Mouse (Mus musculus): ENCODE results near the gene Zfp385a. TPM values are rescaled to one million over a fixed set of nuclear protein-coding genes. Genes with fewer than 3 reads are reported as not detected.

Zfp385a gene
- polyA plus RNA-seq, 1 experiment, result 84.7 TPM

DNA sequence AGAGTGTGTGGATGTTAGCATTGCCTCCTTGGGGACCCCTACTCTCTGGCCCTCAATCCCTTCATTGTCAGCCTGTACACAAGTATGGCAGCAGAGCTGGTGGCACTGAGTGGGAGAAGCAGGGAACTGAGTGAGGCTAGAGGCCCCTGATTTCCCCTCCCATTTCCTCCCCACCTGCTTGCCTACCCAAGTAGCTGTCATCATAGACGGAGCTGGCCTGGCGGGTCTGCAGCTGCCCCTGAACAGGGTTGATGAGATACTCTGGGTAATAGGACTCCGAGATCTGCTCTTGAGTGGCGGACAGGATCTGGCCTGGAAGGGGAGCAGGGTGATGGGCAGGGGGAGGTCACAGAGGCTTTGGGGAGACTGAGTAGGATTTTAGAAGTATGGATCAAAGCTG, 16.2 kb upstream of the Zfp385a start:
- H3K27me3 ChIP-seq (ENCODE audit: control insufficient read depth, insufficient read depth, low read length), result no peaks in the 10 kb centered on the region
- TF ChIP-seq POLR2A (IDR thresholded peaks at IDR 0.05; ENCODE audit: control insufficient read depth, low read depth, low read length) (no peak), CTCF (IDR thresholded peaks at IDR 0.05; ENCODE audit: control insufficient read depth, insufficient read depth, insufficient replicate concordance, low read depth, low read length) (no peak)
- no peak overlapping the region for H3K27ac ChIP-seq (ENCODE audit: control insufficient read depth, insufficient read depth, low read depth, low read length)
- no peak overlapping the region for H3K4me3 ChIP-seq (ENCODE audit: control insufficient read depth, low read depth, low read length)
- no peaks in the 10 kb centered on the region for H3K36me3 ChIP-seq (ENCODE audit: control insufficient read depth, insufficient read depth, low read length)
- peaks cover 2% of the 10 kb centered on the region; the same call in 1 of the 2 replicates for H3K4me1 ChIP-seq (ENCODE audit: control insufficient read depth, insufficient read depth, low read length)

DNA sequence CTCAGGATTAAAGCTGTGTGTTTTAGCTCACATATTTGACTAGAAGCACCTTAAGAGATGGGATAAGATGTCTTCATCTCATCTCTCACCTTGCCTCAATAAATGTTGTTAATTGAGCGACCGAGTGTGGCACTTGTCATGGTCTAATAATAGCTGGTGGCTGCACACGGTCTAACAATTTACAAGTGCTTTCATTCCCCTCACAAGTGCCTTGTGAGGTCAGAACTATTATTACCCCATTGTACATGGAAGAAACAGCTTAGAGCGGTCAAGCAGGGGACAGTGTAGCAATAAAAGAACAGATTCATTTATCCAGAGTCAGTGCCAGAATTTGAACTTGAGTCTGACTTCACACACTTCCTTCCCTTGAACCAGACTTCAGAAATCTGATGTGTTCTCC, 15.5 kb upstream of the Zfp385a start:
- Histone ChIP-seq H3K36me3 (ENCODE audit: control insufficient read depth, insufficient read depth, low read length) (no peaks in the 10 kb centered on the region), H3K27ac (ENCODE audit: control insufficient read depth, insufficient read depth, low read depth, low read length) (no peak overlapping the region), H3K27me3 (ENCODE audit: control insufficient read depth, insufficient read depth, low read length) (no peaks in the 10 kb centered on the region), H3K4me1 (ENCODE audit: control insufficient read depth, insufficient read depth, low read length) (peaks cover 2% of the 10 kb centered on the region; the same call in 1 of the 2 replicates), H3K4me3 (ENCODE audit: control insufficient read depth, low read depth, low read length) (no peak overlapping the region)
- TF ChIP-seq CTCF (IDR thresholded peaks at IDR 0.05; ENCODE audit: control insufficient read depth, insufficient read depth, insufficient replicate concordance, low read depth, low read length) (no peak), POLR2A (IDR thresholded peaks at IDR 0.05; ENCODE audit: control insufficient read depth, low read depth, low read length) (no peak)

GRCm38 (mm10) chr15:103354690-103355089, 14.8 kb upstream of the Zfp385a start:
- TF ChIP-seq CTCF (IDR thresholded peaks at IDR 0.05; ENCODE audit: control insufficient read depth, insufficient read depth, insufficient replicate concordance, low read depth, low read length) (no peak), POLR2A (IDR thresholded peaks at IDR 0.05; ENCODE audit: control insufficient read depth, low read depth, low read length) (no peak)
- H3K36me3 ChIP-seq (ENCODE audit: control insufficient read depth, insufficient read depth, low read length), result no peaks in the 10 kb centered on the region

GRCm38 (mm10) chr15:103353511-103354256, 13.8 kb upstream of the Zfp385a start:
- no peaks in the 10 kb centered on the region for H3K4me1 ChIP-seq (ENCODE audit: control insufficient read depth, insufficient read depth, low read length)
- no peak overlapping the region for H3K27ac ChIP-seq (ENCODE audit: control insufficient read depth, insufficient read depth, low read depth, low read length)
- H3K36me3 ChIP-seq (ENCODE audit: control insufficient read depth, insufficient read depth, low read length), result no peaks in the 10 kb centered on the region
- H3K4me3 ChIP-seq (ENCODE audit: control insufficient read depth, low read depth, low read length), result no peak overlapping the region
- TF ChIP-seq POLR2A (IDR thresholded peaks at IDR 0.05; ENCODE audit: control insufficient read depth, low read depth, low read length) (no peak), CTCF (IDR thresholded peaks at IDR 0.05; ENCODE audit: control insufficient read depth, insufficient read depth, insufficient replicate concordance, low read depth, low read length) (no peak)
- no peaks in the 10 kb centered on the region for H3K27me3 ChIP-seq (ENCODE audit: control insufficient read depth, insufficient read depth, low read length)

More at GRCm38 (mm10) chr15:103354690-103355089, 14.8 kb upstream of the Zfp385a start:
- H3K4me1 ChIP-seq (ENCODE audit: control insufficient read depth, insufficient read depth, low read length), result peaks cover 2% of the 10 kb centered on the region; the same call in 1 of the 2 replicates
- no peak overlapping the region for H3K27ac ChIP-seq (ENCODE audit: control insufficient read depth, insufficient read depth, low read depth, low read length)
- no peak overlapping the region for H3K4me3 ChIP-seq (ENCODE audit: control insufficient read depth, low read depth, low read length)
- H3K27me3 ChIP-seq (ENCODE audit: control insufficient read depth, insufficient read depth, low read length), result no peaks in the 10 kb centered on the region

DNA sequence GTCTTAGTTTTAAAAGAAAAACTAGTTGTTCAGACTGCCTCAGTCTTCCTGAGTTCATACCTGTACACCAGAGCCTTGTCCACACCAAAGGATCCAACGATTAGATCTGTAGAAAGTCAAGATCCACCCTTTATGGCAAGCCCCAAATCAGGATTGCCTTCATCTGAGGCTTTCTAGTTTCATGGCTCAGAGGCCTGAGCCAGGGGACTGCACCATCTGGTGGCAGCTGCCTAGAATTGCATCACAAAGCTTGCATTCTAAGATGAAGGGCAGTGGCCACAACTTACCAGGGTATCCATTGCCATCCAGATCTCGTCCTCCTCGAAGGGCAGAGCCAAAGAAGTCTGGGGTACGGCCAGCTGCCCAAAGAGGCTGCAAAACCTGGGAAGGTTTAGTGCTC, 13.0 kb upstream of the Zfp385a start:
- no peaks in the 10 kb centered on the region for H3K36me3 ChIP-seq (ENCODE audit: control insufficient read depth, insufficient read depth, low read length)
- H3K27me3 ChIP-seq (ENCODE audit: control insufficient read depth, insufficient read depth, low read length), result no peaks in the 10 kb centered on the region
- no peak for TF ChIP-seq POLR2A (IDR thresholded peaks at IDR 0.05; ENCODE audit: control insufficient read depth, low read depth, low read length)
- TF ChIP-seq CTCF (IDR thresholded peaks at IDR 0.05; ENCODE audit: control insufficient read depth, insufficient read depth, insufficient replicate concordance, low read depth, low read length), result peak; percentile 79; the same call in 1 of the 2 replicates
- no peaks in the 10 kb centered on the region for H3K4me1 ChIP-seq (ENCODE audit: control insufficient read depth, insufficient read depth, low read length)
- no peak overlapping the region for H3K4me3 ChIP-seq (ENCODE audit: control insufficient read depth, low read depth, low read length)
- H3K27ac ChIP-seq (ENCODE audit: control insufficient read depth, insufficient read depth, low read depth, low read length), result no peak overlapping the region

GRCm38 (mm10) chr15:103347275-103347684, 7.4 kb upstream of the Zfp385a start:
- Histone ChIP-seq H3K4me3 (ENCODE audit: control insufficient read depth, low read depth, low read length) (no peak overlapping the region), H3K36me3 (ENCODE audit: control insufficient read depth, insufficient read depth, low read length) (no peaks in the 10 kb centered on the region), H3K27me3 (ENCODE audit: control insufficient read depth, insufficient read depth, low read length) (no peaks in the 10 kb centered on the region), H3K4me1 (ENCODE audit: control insufficient read depth, insufficient read depth, low read length) (no peaks in the 10 kb centered on the region; the same call in 1 of the 2 replicates), H3K27ac (ENCODE audit: control insufficient read depth, insufficient read depth, low read depth, low read length) (no peak overlapping the region)
- TF ChIP-seq POLR2A (IDR thresholded peaks at IDR 0.05; ENCODE audit: control insufficient read depth, low read depth, low read length), result no peak
- peak; percentile 38; the same call in 1 of the 2 replicates for TF ChIP-seq CTCF (IDR thresholded peaks at IDR 0.05; ENCODE audit: control insufficient read depth, insufficient read depth, insufficient replicate concordance, low read depth, low read length)

GRCm38 (mm10) chr15:103345789-103346188, 5.9 kb upstream of the Zfp385a start:
- Histone ChIP-seq H3K27me3 (ENCODE audit: control insufficient read depth, insufficient read depth, low read length) (no peaks in the 10 kb centered on the region), H3K36me3 (ENCODE audit: control insufficient read depth, insufficient read depth, low read length) (no peaks in the 10 kb centered on the region), H3K4me1 (ENCODE audit: control insufficient read depth, insufficient read depth, low read length) (no peaks in the 10 kb centered on the region; the same call in 1 of the 2 replicates), H3K4me3 (ENCODE audit: control insufficient read depth, low read depth, low read length) (no peak overlapping the region), H3K27ac (ENCODE audit: control insufficient read depth, insufficient read depth, low read depth, low read length) (no peak overlapping the region)
- TF ChIP-seq POLR2A (IDR thresholded peaks at IDR 0.05; ENCODE audit: control insufficient read depth, low read depth, low read length), result no peak

All from testis, adult 2 months (tissue).